Mouse (Mus musculus) embryonic facial prominence, embryonic 11.5 days (tissue): ENCODE results near the gene Mylk. TPM values are rescaled to one million over a fixed set of nuclear protein-coding genes. Genes with fewer than 3 reads are reported as not detected.

Experiments
- ATAC-seq: fragments of 200-750 bp; cut with Nextera tagmentation; replicated peaks from 2 replicates; pipeline ENCODE4 v1.8.0; 2017; ENCODE audit warnings: low read depth; ENCODE audit not compliant: insufficient number of reproducible peaks, low FRiP score, low TSS enrichment
- DNase-seq: peaks from one replicate; pipeline ENCODE4 v3.0.0-alpha.2; 2015; ENCODE audit warnings: low spot score
- H3K27ac ChIP-seq: fragments of 300-500 bp; sonication (generic); replicated peaks from 2 replicates; pipeline ENCODE4 v1.5.1; 2014; ENCODE audit warnings: mild to moderate bottlenecking, low read depth, low read length, control low read depth
- H3K27me3 ChIP-seq: fragments of 300-500 bp; sonication (generic); 2 replicates; pipeline ENCODE4 v1.6.1; 2014; ENCODE audit warnings: mild to moderate bottlenecking, low read length, moderate library complexity, mixed read lengths; ENCODE audit not compliant: control insufficient read depth, insufficient read depth
- H3K36me3 ChIP-seq: fragments of 300-500 bp; sonication (generic); replicated peaks from 2 replicates; pipeline ENCODE4 v1.6.1; 2014; ENCODE audit warnings: low read depth, mild to moderate bottlenecking, low read length, moderate library complexity, mixed read lengths; ENCODE audit not compliant: control insufficient read depth, insufficient read depth
- H3K4me1 ChIP-seq: fragments of 300-500 bp; sonication (generic); 2 replicates; pipeline ENCODE4 v1.6.1; 2014; ENCODE audit warnings: low read length, mixed read lengths; ENCODE audit not compliant: control insufficient read depth, insufficient read depth
- H3K4me2 ChIP-seq: fragments of 300-500 bp; sonication (generic); 2 replicates; pipeline ENCODE4 v1.6.1; 2014; ENCODE audit warnings: low read depth, mild to moderate bottlenecking, control low read depth, low read length, moderate library complexity
- H3K4me3 ChIP-seq: fragments of 300-500 bp; sonication (generic); 2 replicates; pipeline ENCODE4 v1.5.1; 2014; ENCODE audit warnings: low read depth, low read length, control low read depth
- H3K9ac ChIP-seq: fragments of 300-500 bp; sonication (generic); replicated peaks from 2 replicates; pipeline ENCODE4 v1.6.1; 2014; ENCODE audit warnings: mild to moderate bottlenecking, control low read depth, low read length
- H3K9me3 ChIP-seq: fragments of 300-500 bp; sonication (generic); replicated peaks from 2 replicates; pipeline ENCODE4 v1.6.1; 2016; ENCODE audit warnings: mild to moderate bottlenecking, low read length, inconsistent platforms, mixed read lengths; ENCODE audit not compliant: control insufficient read depth
- WGBS: fragments of 180-500 bp; shearing (Covaris S2); extraction: QIAGEN DNeasy Blood & Tissue Kit; methylation state at CpG from one replicate; pipeline ENCODE4 v1.1.7; 2014; 5-methylcytosine and 5-hydroxymethylcytosine counted together
- polyA plus RNA-seq: library from polyadenylated mRNA; unstranded; fragments of >200 nt; fragmentation: Nextera tagmentation; extraction: Ambion mirVana; gene quantifications from 2 replicates; pipeline ENCODE4 v1.2.1, GENCODE M21; 2014

The Mylk gene
- polyA plus RNA-seq, 1 experiment from 2014 or later, result 5.8 TPM

GRCm38 (mm10) chr16:34772445-34773032, 27.5 kb downstream of the Mylk start:
- Histone ChIP-seq H3K4me3 (no peak overlapping the region), H3K27ac (no peak overlapping the region), H3K27me3 (no peaks in the 10 kb centered on the region), H3K9me3 (no peaks in the 10 kb centered on the region), H3K4me1 (no peaks in the 10 kb centered on the region), H3K36me3 (no peaks in the 10 kb centered on the region), H3K4me2 (no peak overlapping the region), H3K9ac (no peak overlapping the region)
- 41% methylated on average over 4 of the region's 4 CpGs for WGBS
- DNase-seq, result peak; percentile 25
- peak; percentile 59; the same call in 1 of the 2 replicates for ATAC-seq

- no peaks in the 10 kb centered on the region for H3K36me3 ChIP-seq
- 21% methylated on average over 1 of the region's 1 CpGs for WGBS
- DNase-seq (no peak), ATAC-seq (no peak)
- H3K9me3 ChIP-seq, result no peaks in the 10 kb centered on the region
- no peaks in the 10 kb centered on the region for H3K4me1 ChIP-seq
- H3K9ac ChIP-seq, result no peak overlapping the region
- H3K27me3 ChIP-seq, result no peaks in the 10 kb centered on the region
- no peak overlapping the region for H3K4me2 ChIP-seq
- no peak overlapping the region for H3K27ac ChIP-seq
- H3K4me3 ChIP-seq, result no peak overlapping the region
Measured at GRCm38 (mm10) chr16:34782442-34782841, 37.4 kb downstream of the Mylk start.

GRCm38 (mm10) chr16:34783536-34783935, 38.5 kb downstream of the Mylk start:
- WGBS, result 87% methylated on average over 5 of the region's 5 CpGs
- ATAC-seq, result no peak
- no peak overlapping the region for H3K27ac ChIP-seq

GRCm38 (mm10) chr16:34784675-34785074, 39.7 kb downstream of the Mylk start:
- 62% methylated on average over 4 of the region's 4 CpGs for WGBS
- H3K27ac ChIP-seq, result no peak overlapping the region
- DNase-seq, result no peak
- no peak for ATAC-seq
- H3K4me2 ChIP-seq, result no peak overlapping the region
- H3K9ac ChIP-seq, result no peak overlapping the region
- no peaks in the 10 kb centered on the region for H3K36me3 ChIP-seq
- H3K4me1 ChIP-seq, result no peaks in the 10 kb centered on the region
- H3K4me3 ChIP-seq, result no peak overlapping the region
- H3K9me3 ChIP-seq, result no peaks in the 10 kb centered on the region
- no peaks in the 10 kb centered on the region for H3K27me3 ChIP-seq

More at GRCm38 (mm10) chr16:34783536-34783935, 38.5 kb downstream of the Mylk start:
- Histone ChIP-seq H3K36me3 (no peaks in the 10 kb centered on the region), H3K4me3 (no peak overlapping the region), H3K4me2 (no peak overlapping the region), H3K27me3 (no peaks in the 10 kb centered on the region), H3K9ac (no peak overlapping the region), H3K4me1 (no peaks in the 10 kb centered on the region), H3K9me3 (no peaks in the 10 kb centered on the region)
- no peak for DNase-seq

- DNase-seq, result no peak
- Histone ChIP-seq H3K4me3 (no peak overlapping the region), H3K27me3 (no peaks in the 10 kb centered on the region), H3K4me2 (no peak overlapping the region), H3K9me3 (no peaks in the 10 kb centered on the region), H3K36me3 (no peaks in the 10 kb centered on the region), H3K9ac (no peak overlapping the region), H3K4me1 (no peaks in the 10 kb centered on the region), H3K27ac (no peak overlapping the region)
- ATAC-seq, result no peak
- WGBS, result 35% methylated on average over 1 of the region's 1 CpGs
Measured at GRCm38 (mm10) chr16:34792555-34792954, 47.5 kb downstream of the Mylk start.

GRCm38 (mm10) chr16:34793000-34793399, 48.0 kb downstream of the Mylk start:
- ATAC-seq (no peak), DNase-seq (peak; percentile 35)
- Histone ChIP-seq H3K4me1 (no peaks in the 10 kb centered on the region), H3K27ac (no peak overlapping the region), H3K9ac (no peak overlapping the region), H3K36me3 (no peaks in the 10 kb centered on the region), H3K4me2 (no peak overlapping the region), H3K9me3 (no peaks in the 10 kb centered on the region), H3K27me3 (no peaks in the 10 kb centered on the region), H3K4me3 (no peak overlapping the region)
- 59% methylated on average over 5 of the region's 5 CpGs for WGBS

- DNase-seq (no peak), ATAC-seq (no peak)
- Histone ChIP-seq H3K4me2 (no peak overlapping the region), H3K36me3 (no peaks in the 10 kb centered on the region), H3K9ac (no peak overlapping the region), H3K9me3 (no peaks in the 10 kb centered on the region), H3K27me3 (no peaks in the 10 kb centered on the region), H3K27ac (no peak overlapping the region), H3K4me3 (no peak overlapping the region), H3K4me1 (no peaks in the 10 kb centered on the region)
- whole genome bisulfite sequencing, result 89% methylated on average over 5 of the region's 5 CpGs
Measured at GRCm38 (mm10) chr16:34801222-34801621, 56.2 kb downstream of the Mylk start.

DNA sequence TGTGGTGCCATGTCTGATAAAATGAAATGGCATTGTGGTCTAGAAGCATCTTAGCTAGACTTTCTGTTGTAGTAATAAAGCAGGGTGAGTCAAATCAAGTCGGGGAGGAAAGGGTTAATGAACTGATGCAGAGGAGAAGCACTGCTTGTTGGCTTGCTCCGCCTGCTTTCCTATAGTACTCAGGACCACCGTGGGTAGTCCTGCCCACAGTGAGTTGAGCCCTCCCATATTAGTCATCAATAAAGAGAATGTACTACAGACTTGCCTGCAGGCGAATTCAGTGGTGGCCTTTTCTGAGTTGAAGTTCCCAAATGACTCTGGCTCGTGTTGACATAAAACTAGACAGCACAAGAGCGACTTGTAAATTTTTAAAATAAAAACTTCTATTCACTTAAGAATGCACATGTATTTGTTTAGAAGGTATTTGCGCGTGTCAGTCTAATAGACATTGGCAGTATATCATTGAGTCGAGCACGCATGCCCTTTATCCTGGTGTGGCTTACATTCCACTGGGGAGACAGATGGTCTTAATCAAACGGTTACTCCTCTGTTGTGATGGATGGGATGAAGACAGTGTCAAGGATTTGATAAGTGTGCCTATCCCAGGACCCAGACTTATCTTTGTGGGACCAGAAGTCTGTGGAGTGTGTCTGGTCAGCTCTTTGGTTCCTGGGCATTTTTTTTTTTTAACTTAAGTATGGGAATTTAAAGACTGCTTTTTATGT, 59.4 kb downstream of the Mylk start:
- ATAC-seq (0 out of 2 replicates have a peak, but pooled peaks have one; percentile 65), DNase-seq (peak; percentile 60)
- 29% methylated on average over 11 of the region's 11 CpGs for WGBS
- Histone ChIP-seq H3K4me1 (0 out of 2 replicates have a peak, but pooled peaks cover 2% of the 10 kb centered on the region), H3K9me3 (no peaks in the 10 kb centered on the region), H3K27ac (no peak overlapping the region), H3K36me3 (no peaks in the 10 kb centered on the region), H3K4me2 (no peak overlapping the region), H3K27me3 (no peaks in the 10 kb centered on the region), H3K9ac (no peak overlapping the region), H3K4me3 (no peak overlapping the region)
